Mouse (Mus musculus): ENCODE measurements around the gene Krt90.
A peak's percentile ranks its signal among the peaks of the same experiment; 100 is the strongest.

The Krt90 gene

GRCm38 (mm10) chr15:101562850-101563249 is at the start of gene Krt90:
TSS of gene Krt90 (minus strand) at chr15:101562950.
- no peak for DNase-seq (ENCODE audit: low spot score in 2 of 2)

DNA sequence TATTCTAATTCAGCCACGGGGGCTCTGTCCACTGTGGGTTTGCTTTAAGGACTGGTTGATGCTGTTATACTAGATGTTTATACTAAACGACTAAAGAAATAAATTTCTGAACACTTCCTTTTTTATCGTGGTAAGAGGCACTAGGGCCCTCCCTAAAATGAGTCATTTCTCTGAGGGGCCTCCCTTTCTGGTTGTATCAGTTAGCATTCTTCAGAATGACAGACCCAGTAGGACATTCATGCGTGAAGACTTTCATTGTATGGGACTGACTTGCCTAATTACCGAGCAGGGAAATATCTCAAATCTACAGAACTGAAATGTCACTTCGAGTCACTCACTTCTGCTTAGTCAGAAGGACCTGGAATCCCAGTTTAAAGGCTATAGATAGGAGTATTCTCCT is 36.4 kb upstream of the Krt90 start:
- no peak for DNase-seq (ENCODE audit: low spot score in 2 of 2)

DNA sequence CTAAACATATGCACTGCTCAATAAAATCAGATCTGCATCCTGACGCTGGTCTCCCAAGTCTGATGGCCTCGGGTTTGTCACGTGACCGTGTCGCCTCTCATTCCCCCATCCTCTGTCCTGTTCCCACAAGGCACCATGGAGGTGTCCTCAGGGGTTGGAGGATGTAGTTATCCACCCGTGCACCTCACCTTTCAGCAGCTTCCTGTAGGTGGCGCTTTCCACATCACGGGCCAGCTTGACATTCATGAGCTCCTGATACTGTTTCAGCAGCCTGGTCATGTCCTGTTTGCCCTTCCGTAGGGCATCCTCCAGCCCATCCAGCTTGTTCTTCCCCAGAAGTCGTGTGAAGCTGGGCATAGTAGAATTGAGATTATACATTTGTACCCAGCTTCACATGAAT is 25.5 kb upstream of the Krt90 start:
- no peak for DNase-seq (ENCODE audit: low spot score in 2 of 2)

DNA sequence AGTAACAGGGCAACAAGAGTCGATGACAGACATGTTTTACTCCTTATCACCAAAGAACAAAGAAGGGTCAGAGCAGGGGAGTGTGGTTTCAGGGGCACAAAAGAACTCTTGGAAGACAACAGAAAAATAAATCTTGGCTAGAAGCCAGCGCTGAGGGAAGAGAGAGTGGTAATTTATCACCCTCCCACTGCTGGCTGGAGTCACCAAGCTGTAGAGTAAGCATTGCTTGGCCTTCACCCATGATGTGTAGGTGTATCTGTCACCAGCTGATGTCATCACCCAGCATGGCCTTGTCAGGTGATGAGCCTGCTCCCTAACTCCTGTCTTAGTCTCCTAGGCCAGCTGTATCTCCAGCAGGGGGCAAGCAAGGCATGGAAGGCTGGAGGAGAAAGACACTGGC is 21.7 kb upstream of the Krt90 start:
- DNase-seq (ENCODE audit: low spot score in 2 of 2), result no peak

DNA sequence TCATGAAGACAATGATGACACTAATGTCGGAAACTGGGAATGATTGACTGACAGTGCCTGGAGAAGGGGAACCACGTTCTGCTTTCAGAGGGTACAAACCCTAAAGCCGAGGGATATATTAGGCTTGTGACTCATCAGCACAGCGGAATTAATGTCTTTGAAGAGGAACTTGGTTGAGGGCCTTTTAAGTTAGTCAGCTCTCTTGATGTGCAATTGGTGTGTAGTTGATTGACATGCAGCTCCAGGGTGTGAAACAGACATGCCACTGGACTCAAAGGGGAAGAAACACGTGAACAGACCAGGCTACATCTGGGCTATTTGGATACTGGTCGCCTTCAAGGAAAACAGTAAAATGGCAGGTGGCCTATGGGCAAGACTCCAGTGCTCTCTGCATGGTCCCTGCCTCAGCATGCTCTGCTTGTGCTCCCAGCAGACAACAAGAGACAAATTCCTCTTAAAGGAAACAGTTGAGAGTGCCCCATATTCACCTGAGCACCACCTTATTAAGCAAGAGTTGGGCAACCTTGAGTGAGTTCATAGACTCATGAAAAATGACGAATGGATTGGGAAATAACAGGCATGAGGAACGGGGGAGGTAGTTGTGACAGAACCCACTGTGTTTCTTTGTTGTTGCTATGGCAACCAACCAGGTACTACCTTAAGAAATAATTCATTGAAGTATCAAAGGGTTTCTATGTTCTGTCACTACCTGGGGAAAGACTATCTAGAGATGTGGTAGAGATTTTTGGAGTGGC is 20.6 kb upstream of the Krt90 start:
- DNase-seq (ENCODE audit: low spot score in 2 of 2), result no peak

GRCm38 (mm10) chr15:101581701-101582100 is 19.0 kb upstream of the Krt90 start:
- DNase-seq (ENCODE audit: low spot score in 2 of 2), result no peak

DNA sequence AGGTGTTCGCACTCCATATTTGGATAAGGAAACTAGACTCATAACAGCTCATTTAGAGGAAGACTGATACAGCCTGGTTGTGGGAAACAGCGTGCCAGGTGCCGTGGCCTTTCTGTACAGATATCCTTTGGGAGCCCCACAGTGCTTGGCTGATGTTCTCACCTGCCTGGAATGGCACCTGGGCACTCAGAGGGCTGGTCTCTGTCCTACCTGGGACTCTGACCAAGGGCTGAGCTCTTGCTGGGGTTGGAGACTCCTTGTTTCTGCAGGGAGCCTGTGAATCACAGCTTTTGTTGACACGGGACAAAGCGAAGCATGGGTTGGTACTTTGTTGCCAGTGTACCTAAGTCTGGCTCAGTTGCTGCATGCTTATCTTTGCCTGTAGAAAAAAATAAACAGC is 12.8 kb upstream of the Krt90 start:
- DNase-seq (ENCODE audit: low spot score in 2 of 2), result no peak

DNA sequence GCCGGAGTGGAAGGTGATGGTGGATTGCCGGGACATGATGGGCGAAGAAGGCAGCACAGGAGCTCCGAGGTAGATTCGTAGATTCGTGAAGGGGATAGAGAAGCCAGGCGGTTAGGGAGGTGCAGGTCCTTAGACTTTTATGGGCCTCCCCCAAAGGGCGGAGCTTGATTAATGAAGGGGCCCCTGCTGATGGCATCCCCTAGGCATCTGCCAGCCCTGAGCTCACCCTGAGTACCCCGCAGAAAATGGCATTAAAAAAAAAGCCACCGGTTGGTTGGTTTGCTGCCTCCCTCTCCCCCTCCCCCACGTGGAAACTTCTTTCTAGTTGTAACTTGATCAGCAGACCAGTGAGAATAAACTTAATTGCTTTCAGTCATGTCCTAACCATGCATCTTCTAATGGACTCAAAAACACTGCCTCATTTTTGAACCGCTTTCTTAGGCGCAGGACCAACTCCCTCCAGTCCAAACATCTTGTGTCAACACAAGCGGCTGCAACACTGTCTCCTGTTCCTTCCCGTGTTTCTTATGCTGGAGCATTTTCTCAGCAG is 11.1 kb upstream of the Krt90 start, which contains the start of gene Krt75:
Gene Krt75 (minus strand): TSS at position 109 of the 550 bp plus-strand sequence.
- no peak for DNase-seq (ENCODE audit: low spot score in 2 of 2)

- DNase-seq (ENCODE audit: low spot score in 2 of 2), result no peak
Observed at GRCm38 (mm10) chr15:101567780-101568179, 5.0 kb upstream of the Krt90 start.

DNA sequence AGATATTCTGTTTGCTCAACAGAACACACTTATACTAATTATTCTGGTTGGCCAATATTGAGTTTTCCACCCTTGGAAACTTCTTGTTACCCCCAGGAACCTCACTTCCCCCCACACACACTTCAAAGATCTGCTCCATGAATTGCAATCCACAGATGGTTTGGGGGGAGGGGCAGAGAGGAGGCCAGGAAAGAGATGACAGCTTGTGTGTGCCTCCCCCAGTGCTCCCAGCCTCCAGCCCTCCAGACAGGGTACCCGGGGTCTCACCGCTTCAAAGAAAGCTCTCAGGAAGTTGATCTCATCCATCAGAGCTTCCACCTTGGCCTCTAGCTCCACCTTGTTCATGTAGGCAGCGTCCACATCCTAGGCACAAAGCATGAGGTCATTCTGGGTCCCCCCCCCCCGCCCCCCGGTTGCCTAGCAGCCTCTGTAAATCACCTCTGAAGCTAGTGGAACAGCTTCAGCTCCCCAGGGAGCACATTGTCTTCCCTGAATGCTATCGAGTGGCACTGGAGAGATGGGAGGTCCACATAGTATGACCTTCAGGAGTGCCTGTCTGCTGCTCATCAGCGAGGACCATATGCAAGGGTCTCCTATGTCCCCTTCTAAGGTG is 4.6 kb downstream of the Krt90 start:
- no peak for DNase-seq (ENCODE audit: low spot score in 2 of 2)

GRCm38 (mm10) chr15:101553169-101553568 is 9.6 kb downstream of the Krt90 start:
- peak in 1 of 2 experiments; percentile 32 for DNase-seq (ENCODE audit: low spot score in 2 of 2)

- no peak for DNase-seq (ENCODE audit: low spot score in 2 of 2)
Observed at GRCm38 (mm10) chr15:101552188-101552587, 10.6 kb downstream of the Krt90 start.

DNA sequence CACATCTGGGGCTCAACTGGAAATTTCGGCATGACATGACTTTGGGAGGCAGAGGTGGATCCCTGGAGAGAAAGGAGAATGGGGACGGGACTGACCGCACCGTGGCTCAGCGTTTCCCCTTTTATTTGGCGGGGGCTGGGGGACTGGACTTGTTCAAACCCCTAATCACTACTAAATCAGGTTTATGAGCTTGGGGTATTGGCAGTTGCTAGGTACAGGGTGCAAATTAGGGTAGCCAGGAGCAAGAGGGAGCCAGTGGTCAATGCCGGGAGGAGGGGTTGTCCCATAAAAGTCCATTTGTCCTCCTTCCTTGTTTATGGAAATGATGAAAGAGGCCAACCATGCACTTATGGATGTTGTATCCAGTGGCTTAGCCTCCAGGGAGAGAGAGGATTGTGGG is 12.2 kb downstream of the Krt90 start, which contains the start of gene Krt82:
Gene Krt82 (minus strand): TSS at position 101 of the 400 bp plus-strand sequence.
- no peak for DNase-seq (ENCODE audit: low spot score in 2 of 2)

DNA sequence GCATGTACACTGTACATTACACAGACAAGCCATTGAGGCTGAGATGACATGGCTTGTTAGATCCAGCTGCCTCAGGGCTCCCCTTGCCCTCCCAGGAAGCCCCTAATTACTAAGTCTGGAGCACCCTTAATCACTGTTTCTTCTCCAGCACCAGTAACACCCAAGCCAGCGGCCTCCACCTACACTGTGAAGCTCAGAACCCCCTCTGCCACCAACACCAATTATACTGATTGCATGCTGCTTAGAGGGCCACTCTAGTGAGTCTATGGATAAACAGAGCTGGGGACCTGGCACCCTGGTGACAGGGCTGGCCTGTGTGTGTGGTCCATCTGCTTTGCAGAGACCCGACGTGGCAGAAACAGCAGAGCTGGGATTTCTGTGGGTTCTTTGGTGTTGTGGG is 18.3 kb downstream of the Krt90 start:
- no peak for DNase-seq (ENCODE audit: low spot score in 2 of 2)

- no peak for DNase-seq (ENCODE audit: low spot score in 2 of 2)
Observed at GRCm38 (mm10) chr15:101542543-101542942, 20.2 kb downstream of the Krt90 start.

DNA sequence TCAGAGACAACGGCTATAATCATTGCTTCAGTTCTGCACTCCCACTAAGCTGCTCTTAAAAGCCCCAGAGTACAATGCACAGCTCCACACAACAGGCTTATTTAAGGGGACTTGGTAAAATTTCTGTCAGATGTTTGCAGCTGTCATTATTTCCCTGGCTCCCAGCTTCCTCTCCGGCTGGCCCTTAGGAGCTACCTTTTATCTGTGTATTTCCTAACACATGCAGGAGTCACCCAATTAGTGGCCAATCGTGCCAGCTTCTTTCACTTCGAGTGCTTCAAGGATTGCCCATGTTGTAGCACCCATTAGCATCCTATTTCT is 24.2 kb downstream of the Krt90 start:
- no peak for DNase-seq (ENCODE audit: low spot score in 2 of 2)

GRCm38 (mm10) chr15:101537864-101538579 is 24.7 kb downstream of the Krt90 start:
- DNase-seq (ENCODE audit: low spot score in 2 of 2), result no peak

DNA sequence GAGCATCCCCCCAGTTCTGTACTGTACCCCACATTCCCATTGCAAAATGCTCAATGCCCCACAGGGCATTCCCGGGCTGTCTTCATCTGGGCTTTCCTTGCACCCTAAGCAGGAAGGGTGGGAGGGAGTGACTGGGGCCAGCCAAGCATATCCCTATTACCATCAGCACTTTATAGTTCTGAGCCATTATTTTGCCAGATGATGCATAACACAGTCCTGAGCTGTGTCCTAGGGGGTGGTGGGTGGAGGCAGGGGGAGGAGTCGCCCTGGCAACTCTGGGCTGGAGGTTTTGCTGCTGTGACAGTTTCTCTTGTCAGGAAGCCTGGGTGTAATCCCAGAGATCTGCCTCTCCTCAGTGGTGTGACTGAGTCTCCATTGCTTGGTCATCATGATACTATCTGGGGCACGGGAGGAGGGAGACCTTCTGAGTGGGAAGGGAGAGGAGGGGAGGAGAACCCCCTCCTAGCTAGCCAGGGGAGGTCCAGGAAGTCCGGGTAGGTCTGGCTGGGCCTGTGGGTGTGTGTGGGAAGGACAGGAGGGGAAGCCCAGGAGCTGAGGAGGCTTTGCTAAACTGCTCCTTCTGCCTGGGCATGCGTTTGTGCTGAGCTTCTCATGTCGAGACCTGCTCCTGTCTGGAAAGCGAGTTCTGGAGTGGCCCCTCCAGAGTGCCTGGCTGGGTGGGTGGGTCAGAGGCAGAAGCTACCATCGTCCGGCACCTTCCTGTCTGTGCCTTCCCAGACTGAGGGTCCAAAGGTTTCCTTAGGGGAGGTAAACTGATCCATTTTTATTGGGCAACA is 26.5 kb downstream of the Krt90 start:
- DNase-seq (ENCODE audit: low spot score in 2 of 2), result no peak

- no peak for DNase-seq (ENCODE audit: low spot score in 2 of 2)
Observed at GRCm38 (mm10) chr15:101532720-101533119, 30.0 kb downstream of the Krt90 start, which contains the start of gene Krt84. TSS of gene Krt84 (minus strand) at chr15:101532820.

- DNase-seq (ENCODE audit: low spot score in 2 of 2), result no peak
Observed at GRCm38 (mm10) chr15:101522556-101523232, 40.1 kb downstream of the Krt90 start.

GRCm38 (mm10) chr15:101519792-101520191 is 43.0 kb downstream of the Krt90 start:
- peak; percentile 76 to 83 for DNase-seq (ENCODE audit: low spot score in 2 of 2)

Data from cerebellum, postnatal 4 days (tissue).